Mouse (Mus musculus) myocyte (in vitro differentiated cells): ENCODE data around the gene Rtl8b.

ENCODE experiments used
- E2F4 ChIP-seq: IDR thresholded peaks from one replicate; pipeline ENCODE4 v1.6.1; 2011; ENCODE audit warnings: mild to moderate bottlenecking, control low read depth, moderate library complexity; ENCODE audit not compliant: insufficient read depth
- MAX ChIP-seq: IDR thresholded peaks from one replicate; pipeline ENCODE4 v1.6.1; 2011; ENCODE audit warnings: low read depth, mild to moderate bottlenecking, control low read depth
- MYOD1 ChIP-seq, 3 experiments: IDR thresholded peaks; one replicate each; pipeline ENCODE4 v1.6.1; 2011; ENCODE audit warnings: control low read depth in 2 of 3, low read depth in 2 of 3, mild to moderate bottlenecking in 2 of 3, moderate library complexity in 1 of 3; ENCODE audit not compliant: insufficient read length in 2 of 3, control insufficient read depth in 1 of 3
- MYOG ChIP-seq, 3 experiments: IDR thresholded peaks; one replicate each; pipeline ENCODE4 v1.6.1; 2011; ENCODE audit warnings: control low read depth in 2 of 3, low read depth in 2 of 3, mild to moderate bottlenecking in 2 of 3; ENCODE audit not compliant: insufficient read length in 2 of 3, control insufficient read depth in 1 of 3, insufficient read depth in 1 of 3
- POLR2A ChIP-seq: IDR thresholded peaks from one replicate; pipeline ENCODE4 v1.6.1; 2011; ENCODE audit warnings: low read depth, mild to moderate bottlenecking, control low read depth, moderate library complexity; ENCODE audit not compliant: insufficient read length
- POLR2AphosphoS2 ChIP-seq: IDR thresholded peaks from one replicate; pipeline ENCODE4 v1.6.1; 2011; ENCODE audit warnings: low read depth, control low read depth; ENCODE audit not compliant: insufficient read length
- REST ChIP-seq: IDR thresholded peaks from one replicate; pipeline ENCODE4 v1.6.1; 2011; ENCODE audit warnings: mild to moderate bottlenecking, control low read depth, moderate library complexity; ENCODE audit not compliant: insufficient read depth, insufficient read length
- TCF12 ChIP-seq: IDR thresholded peaks from one replicate; pipeline ENCODE4 v1.6.1; 2011; ENCODE audit warnings: mild to moderate bottlenecking, control low read depth; ENCODE audit not compliant: poor library complexity, insufficient read depth, severe bottlenecking
- USF1 ChIP-seq: IDR thresholded peaks from one replicate; pipeline ENCODE4 v1.6.1; 2011; ENCODE audit warnings: low read depth, mild to moderate bottlenecking, control low read depth, moderate library complexity

- no peak for TF ChIP-seq POLR2A
- TF ChIP-seq REST = no peak
- no peak for TF ChIP-seq MYOG (IDR thresholded peaks at IDR 0.05; ENCODE audit: control insufficient read depth in 1 of 3, insufficient read depth in 1 of 3, insufficient read length in 2 of 3, low read depth in 2 of 3)
- no peak for TF ChIP-seq USF1
- no peak for TF ChIP-seq MYOD1 (IDR thresholded peaks at IDR 0.05; ENCODE audit: control insufficient read depth in 1 of 3, insufficient read length in 2 of 3, low read depth in 2 of 3)
- no peak for TF ChIP-seq POLR2AphosphoS2
- no peak for TF ChIP-seq E2F4
- TF ChIP-seq MAX = no peak
- TF ChIP-seq TCF12 = no peak
Measured at GRCm38 (mm10) chrX:53716323-53717182, 46.3 kb upstream of the Rtl8b start.
